Mouse (Mus musculus): ENCODE data around the gene Apba3. TPM values are rescaled to one million over a fixed set of nuclear protein-coding genes. Genes with fewer than 3 reads are reported as not detected.

The Apba3 gene
- polyA plus RNA-seq, 1 experiment from 2014 or later = 83.1 TPM

- H3K36me3 ChIP-seq (ENCODE audit: control insufficient read depth, insufficient read depth, low read length) = peaks cover 4% of the 10 kb centered on the region; the same call in 1 of the 2 replicates
- H3K9ac ChIP-seq (ENCODE audit: low read depth, low read length) = peak overlapping the region; percentile 76
- peak overlapping the region; percentile 79 for H3K4me2 ChIP-seq (ENCODE audit: low read depth, low read length)
- peak overlapping the region; percentile 66 for H3K4me3 ChIP-seq (ENCODE audit: low read length)
- peaks cover 10% of the 10 kb centered on the region; the same call in 1 of the 2 replicates for H3K27me3 ChIP-seq (replicated peaks; ENCODE audit: control insufficient read depth, insufficient read depth, low read length)
- ATAC-seq = peak; percentile 63
- WGBS = 2% methylated on average over 51 of the region's 54 CpGs
- peaks cover 14% of the 10 kb centered on the region for H3K4me1 ChIP-seq (ENCODE audit: control insufficient read depth, insufficient read depth, low read length)
- H3K27ac ChIP-seq (ENCODE audit: low read length) = peak overlapping the region; percentile 85
- no peaks in the 10 kb centered on the region for H3K9me3 ChIP-seq (ENCODE audit: control insufficient read depth, low read length)
Observed at GRCm38 (mm10) chr10:81285694-81286450, 19.1 kb downstream of the Apba3 start.

GRCm38 (mm10) chr10:81286586-81286985 is 19.8 kb downstream of the Apba3 start:
- Histone ChIP-seq H3K4me1 (ENCODE audit: control insufficient read depth, insufficient read depth, low read length) (peaks cover 19% of the 10 kb centered on the region), H3K27me3 (replicated peaks; ENCODE audit: control insufficient read depth, insufficient read depth, low read length) (peaks cover 10% of the 10 kb centered on the region; the same call in 1 of the 2 replicates), H3K4me2 (ENCODE audit: low read depth, low read length) (peak overlapping the region; percentile 79), H3K9ac (ENCODE audit: low read depth, low read length) (peak overlapping the region; percentile 76), H3K36me3 (ENCODE audit: control insufficient read depth, insufficient read depth, low read length) (no peaks in the 10 kb centered on the region), H3K9me3 (ENCODE audit: control insufficient read depth, low read length) (no peaks in the 10 kb centered on the region), H3K4me3 (ENCODE audit: low read length) (peak overlapping the region; percentile 66), H3K27ac (ENCODE audit: low read length) (peak overlapping the region; percentile 85)
- WGBS = 27% methylated on average over 6 of the region's 6 CpGs
- peak; percentile 32 for ATAC-seq

- H3K27ac ChIP-seq (ENCODE audit: low read length) = peak overlapping the region; percentile 85
- no peak overlapping the region for H3K4me3 ChIP-seq (ENCODE audit: low read length)
- H3K9me3 ChIP-seq (ENCODE audit: control insufficient read depth, low read length) = no peaks in the 10 kb centered on the region
- ATAC-seq = no peak
- no peak overlapping the region for H3K4me2 ChIP-seq (ENCODE audit: low read depth, low read length)
- 62% methylated on average over 8 of the region's 8 CpGs for WGBS
- H3K4me1 ChIP-seq (ENCODE audit: control insufficient read depth, insufficient read depth, low read length) = peaks cover 19% of the 10 kb centered on the region
- peak overlapping the region; percentile 24; the same call in 1 of the 2 replicates for H3K9ac ChIP-seq (ENCODE audit: low read depth, low read length)
- H3K36me3 ChIP-seq (ENCODE audit: control insufficient read depth, insufficient read depth, low read length) = no peaks in the 10 kb centered on the region
- H3K27me3 ChIP-seq (replicated peaks; ENCODE audit: control insufficient read depth, insufficient read depth, low read length) = peaks cover 10% of the 10 kb centered on the region; the same call in 1 of the 2 replicates
Observed at GRCm38 (mm10) chr10:81287513-81288157, 20.9 kb downstream of the Apba3 start.

- H3K4me2 ChIP-seq (ENCODE audit: low read depth, low read length) = no peak overlapping the region
- WGBS = 43% methylated on average over 6 of the region's 6 CpGs
- H3K4me3 ChIP-seq (ENCODE audit: low read length) = no peak overlapping the region
- peak overlapping the region; percentile 4 for H3K27ac ChIP-seq (ENCODE audit: low read length)
- peak overlapping the region; percentile 22; the same call in 1 of the 2 replicates for H3K9ac ChIP-seq (ENCODE audit: low read depth, low read length)
- no peaks in the 10 kb centered on the region for H3K36me3 ChIP-seq (ENCODE audit: control insufficient read depth, insufficient read depth, low read length)
- H3K27me3 ChIP-seq (replicated peaks; ENCODE audit: control insufficient read depth, insufficient read depth, low read length) = peaks cover 10% of the 10 kb centered on the region; the same call in 1 of the 2 replicates
- ATAC-seq = no peak
- H3K4me1 ChIP-seq (ENCODE audit: control insufficient read depth, insufficient read depth, low read length) = peaks cover 20% of the 10 kb centered on the region
- no peaks in the 10 kb centered on the region for H3K9me3 ChIP-seq (ENCODE audit: control insufficient read depth, low read length)
Observed at GRCm38 (mm10) chr10:81288601-81289000, 21.8 kb downstream of the Apba3 start.

GRCm38 (mm10) chr10:81289278-81289677 is 22.5 kb downstream of the Apba3 start:
- peak overlapping the region; percentile 61 for H3K4me2 ChIP-seq (ENCODE audit: low read depth, low read length)
- peaks cover 23% of the 10 kb centered on the region for H3K4me1 ChIP-seq (ENCODE audit: control insufficient read depth, insufficient read depth, low read length)
- H3K27ac ChIP-seq (ENCODE audit: low read length) = peak overlapping the region; percentile 86
- no peaks in the 10 kb centered on the region for H3K36me3 ChIP-seq (ENCODE audit: control insufficient read depth, insufficient read depth, low read length)
- H3K27me3 ChIP-seq (replicated peaks; ENCODE audit: control insufficient read depth, insufficient read depth, low read length) = peaks cover 7% of the 10 kb centered on the region; the same call in 1 of the 2 replicates
- H3K9me3 ChIP-seq (ENCODE audit: control insufficient read depth, low read length) = no peaks in the 10 kb centered on the region
- 0 out of 2 replicates have a peak, but pooled peaks have one; percentile 6 for ATAC-seq
- WGBS = 3% methylated on average over 7 of the region's 7 CpGs
- peak overlapping the region; percentile 55 for H3K4me3 ChIP-seq (ENCODE audit: low read length)
- peak overlapping the region; percentile 73 for H3K9ac ChIP-seq (ENCODE audit: low read depth, low read length)

- no peak for ATAC-seq
- Histone ChIP-seq H3K9me3 (ENCODE audit: control insufficient read depth, low read length) (no peaks in the 10 kb centered on the region), H3K27ac (ENCODE audit: low read length) (peak overlapping the region; percentile 86), H3K4me3 (ENCODE audit: low read length) (peak overlapping the region; percentile 55), H3K27me3 (replicated peaks; ENCODE audit: control insufficient read depth, insufficient read depth, low read length) (peaks cover 2% of the 10 kb centered on the region; the same call in 1 of the 2 replicates), H3K4me1 (ENCODE audit: control insufficient read depth, insufficient read depth, low read length) (peaks cover 25% of the 10 kb centered on the region), H3K4me2 (ENCODE audit: low read depth, low read length) (peak overlapping the region; percentile 61), H3K36me3 (ENCODE audit: control insufficient read depth, insufficient read depth, low read length) (no peaks in the 10 kb centered on the region), H3K9ac (ENCODE audit: low read depth, low read length) (peak overlapping the region; percentile 73)
- WGBS = 45% methylated on average over 14 of the region's 14 CpGs
Observed at GRCm38 (mm10) chr10:81289811-81290210, 23.1 kb downstream of the Apba3 start.

GRCm38 (mm10) chr10:81290698-81291460 is 24.1 kb downstream of the Apba3 start:
- Histone ChIP-seq H3K27ac (ENCODE audit: low read length) (peak overlapping the region; percentile 86), H3K36me3 (ENCODE audit: control insufficient read depth, insufficient read depth, low read length) (no peaks in the 10 kb centered on the region), H3K9me3 (ENCODE audit: control insufficient read depth, low read length) (no peaks in the 10 kb centered on the region), H3K4me1 (ENCODE audit: control insufficient read depth, insufficient read depth, low read length) (peaks cover 25% of the 10 kb centered on the region), H3K9ac (ENCODE audit: low read depth, low read length) (peak overlapping the region; percentile 73), H3K27me3 (replicated peaks; ENCODE audit: control insufficient read depth, insufficient read depth, low read length) (no peaks in the 10 kb centered on the region), H3K4me3 (ENCODE audit: low read length) (peak overlapping the region; percentile 55), H3K4me2 (ENCODE audit: low read depth, low read length) (peak overlapping the region; percentile 61)
- 16% methylated on average over 24 of the region's 24 CpGs for WGBS
- ATAC-seq = peak; percentile 22

GRCm38 (mm10) chr10:81291511-81292104 is 24.8 kb downstream of the Apba3 start, which contains the start of gene Tjp3:
TSS of gene Tjp3 (minus strand) at chr10:81291581.
- H3K27ac ChIP-seq (ENCODE audit: low read length) = peak within 1 kb of the TSS; percentile 86
- H3K27me3 ChIP-seq (replicated peaks; ENCODE audit: control insufficient read depth, insufficient read depth, low read length) = no peaks in the 10 kb centered on the region
- H3K36me3 ChIP-seq (ENCODE audit: control insufficient read depth, insufficient read depth, low read length) = no peaks in the 10 kb centered on the region
- peak within 1 kb of the TSS; percentile 61 for H3K4me2 ChIP-seq (ENCODE audit: low read depth, low read length)
- WGBS = 61% methylated on average over 9 of the region's 9 CpGs
- H3K9ac ChIP-seq (ENCODE audit: low read depth, low read length) = peak within 1 kb of the TSS; percentile 73
- peak within 1 kb of the TSS; percentile 89 for H3K4me3 ChIP-seq (ENCODE audit: low read length)
- ATAC-seq = no peak
- no peaks in the 10 kb centered on the region for H3K9me3 ChIP-seq (ENCODE audit: control insufficient read depth, low read length)
- peaks cover 25% of the 10 kb centered on the region for H3K4me1 ChIP-seq (ENCODE audit: control insufficient read depth, insufficient read depth, low read length)

Data from intestine, embryonic 16.5 days (tissue).